Mouse (Mus musculus) liver, postnatal 0 days (tissue): ENCODE data around the gene Hist1h2bg.
A peak's percentile ranks its signal among the peaks of the same experiment; 100 is the strongest.

ENCODE experiments used
- CTCF ChIP-seq: sonication (generic); IDR thresholded peaks from 2 replicates; pipeline ENCODE4 v1.5.1; 2016; ENCODE audit warnings: antibody characterized with exemption, low read depth
- EP300 ChIP-seq: IDR thresholded peaks from 2 replicates; pipeline ENCODE4 v1.6.1; 2016; ENCODE audit warnings: antibody characterized with exemption, low read depth, mild to moderate bottlenecking

GRCm38 (mm10) chr13:23575271-23575851 is 4.2 kb downstream of the Hist1h2bg start, which contains the start of gene Hist1h3d:
- no peak for TF ChIP-seq CTCF
- peak; percentile 7; the same call in 1 of the 2 replicates for TF ChIP-seq EP300
